Mouse (Mus musculus): Measurements from ENCODE around the gene Ddx54. TPM values are rescaled to one million over a fixed set of nuclear protein-coding genes. Genes with fewer than 3 reads are reported as not detected.

Gene Ddx54
- total and polyA plus RNA-seq, 2 experiments from 2014 or later, result 31.9 to 37.3 TPM

GRCm38 (mm10) chr5:120634131-120634530 is 21.6 kb downstream of the Ddx54 start, which contains the start of gene Cfap73:
TSS of gene Cfap73 (minus strand) at chr5:120634235.
- TF ChIP-seq CTCF (IDR thresholded peaks at IDR 0.05; ENCODE audit: low read depth), result no peak
- ATAC-seq, result no peak
- WGBS, result 46% methylated on average over 9 of the region's 9 CpGs

GRCm38 (mm10) chr5:120634860-120635259 is 22.3 kb downstream of the Ddx54 start:
- no peak overlapping the region for H3K4me2 ChIP-seq (ENCODE audit: low read depth, low read length)
- no peaks in the 10 kb centered on the region for H3K9me3 ChIP-seq (ENCODE audit: low read length)
- no peak for TF ChIP-seq CTCF (IDR thresholded peaks at IDR 0.05; ENCODE audit: low read depth)
- no peak for DNase-seq (ENCODE audit: low spot score)
- no peak overlapping the region for H3K4me3 ChIP-seq (ENCODE audit: low read length)
- no peaks in the 10 kb centered on the region for H3K27me3 ChIP-seq (ENCODE audit: insufficient read depth, low read length)
- no peak for ATAC-seq
- no peak overlapping the region for H3K27ac ChIP-seq
- no peak overlapping the region for H3K9ac ChIP-seq (replicated peaks; ENCODE audit: low read length)
- WGBS, result 44% methylated on average over 5 of the region's 5 CpGs
- H3K36me3 ChIP-seq (ENCODE audit: insufficient read depth, low read length), result no peaks in the 10 kb centered on the region
- 0 out of 2 replicates have a peak, but pooled peaks cover 3% of the 10 kb centered on the region for H3K4me1 ChIP-seq (ENCODE audit: insufficient read depth, low read length)

More at GRCm38 (mm10) chr5:120634131-120634530, 21.6 kb downstream of the Ddx54 start, which contains the start of gene Cfap73:
- H3K27ac ChIP-seq, result no peak within 1 kb of the TSS
- DNase-seq (ENCODE audit: low spot score), result no peak
- 0 out of 2 replicates have a peak, but pooled peaks cover 3% of the 10 kb centered on the region for H3K4me1 ChIP-seq (ENCODE audit: insufficient read depth, low read length)
- no peak within 1 kb of the TSS for H3K4me3 ChIP-seq (ENCODE audit: low read length)
- H3K4me2 ChIP-seq (ENCODE audit: low read depth, low read length), result no peak within 1 kb of the TSS
- H3K9me3 ChIP-seq (ENCODE audit: low read length), result no peaks in the 10 kb centered on the region
- no peaks in the 10 kb centered on the region for H3K27me3 ChIP-seq (ENCODE audit: insufficient read depth, low read length)
- no peak within 1 kb of the TSS for H3K9ac ChIP-seq (replicated peaks; ENCODE audit: low read length)
- H3K36me3 ChIP-seq (ENCODE audit: insufficient read depth, low read length), result no peaks in the 10 kb centered on the region

GRCm38 (mm10) chr5:120635633-120636032 is 23.1 kb downstream of the Ddx54 start:
- Histone ChIP-seq H3K36me3 (ENCODE audit: insufficient read depth, low read length) (no peaks in the 10 kb centered on the region), H3K27me3 (ENCODE audit: insufficient read depth, low read length) (no peaks in the 10 kb centered on the region), H3K4me2 (ENCODE audit: low read depth, low read length) (no peak overlapping the region), H3K27ac (no peak overlapping the region), H3K9me3 (ENCODE audit: low read length) (no peaks in the 10 kb centered on the region), H3K9ac (replicated peaks; ENCODE audit: low read length) (no peak overlapping the region), H3K4me1 (ENCODE audit: insufficient read depth, low read length) (0 out of 2 replicates have a peak, but pooled peaks cover 3% of the 10 kb centered on the region), H3K4me3 (ENCODE audit: low read length) (no peak overlapping the region)
- WGBS, result 81% methylated on average over 5 of the region's 5 CpGs
- DNase-seq (ENCODE audit: low spot score), result no peak
- TF ChIP-seq CTCF (IDR thresholded peaks at IDR 0.05; ENCODE audit: low read depth), result no peak
- ATAC-seq, result no peak

GRCm38 (mm10) chr5:120640094-120640493 is 27.6 kb downstream of the Ddx54 start:
- no peaks in the 10 kb centered on the region for H3K9me3 ChIP-seq (ENCODE audit: low read length)
- H3K27ac ChIP-seq, result no peak overlapping the region
- H3K4me3 ChIP-seq (ENCODE audit: low read length), result no peak overlapping the region
- DNase-seq (ENCODE audit: low spot score) (no peak), ATAC-seq (no peak)
- no peaks in the 10 kb centered on the region for H3K27me3 ChIP-seq (ENCODE audit: insufficient read depth, low read length)
- no peaks in the 10 kb centered on the region for H3K4me1 ChIP-seq (ENCODE audit: insufficient read depth, low read length)
- TF ChIP-seq CTCF (IDR thresholded peaks at IDR 0.05; ENCODE audit: low read depth), result no peak
- no peaks in the 10 kb centered on the region for H3K36me3 ChIP-seq (ENCODE audit: insufficient read depth, low read length)
- no peak overlapping the region for H3K9ac ChIP-seq (replicated peaks; ENCODE audit: low read length)
- H3K4me2 ChIP-seq (ENCODE audit: low read depth, low read length), result no peak overlapping the region
- 92% methylated on average over 7 of the region's 7 CpGs for WGBS

- H3K9ac ChIP-seq (replicated peaks; ENCODE audit: low read length), result no peak overlapping the region
- H3K36me3 ChIP-seq (ENCODE audit: insufficient read depth, low read length), result no peaks in the 10 kb centered on the region
- ATAC-seq (no peak), DNase-seq (ENCODE audit: low spot score) (peak; percentile 55)
- no peaks in the 10 kb centered on the region for H3K4me1 ChIP-seq (ENCODE audit: insufficient read depth, low read length)
- no peak for TF ChIP-seq CTCF (IDR thresholded peaks at IDR 0.05; ENCODE audit: low read depth)
- H3K27ac ChIP-seq, result no peak overlapping the region
- H3K27me3 ChIP-seq (ENCODE audit: insufficient read depth, low read length), result no peaks in the 10 kb centered on the region
- no peaks in the 10 kb centered on the region for H3K9me3 ChIP-seq (ENCODE audit: low read length)
- no peak overlapping the region for H3K4me3 ChIP-seq (ENCODE audit: low read length)
- H3K4me2 ChIP-seq (ENCODE audit: low read depth, low read length), result no peak overlapping the region
- WGBS, result 48% methylated on average over 14 of the region's 14 CpGs
Measured at GRCm38 (mm10) chr5:120643365-120644085, 31.0 kb downstream of the Ddx54 start.

- ATAC-seq, result no peak
- WGBS, result 86% methylated on average over 3 of the region's 3 CpGs
Measured at GRCm38 (mm10) chr5:120644227-120644626, 31.7 kb downstream of the Ddx54 start.

GRCm38 (mm10) chr5:120645851-120646250 is 33.3 kb downstream of the Ddx54 start:
- H3K27me3 ChIP-seq (ENCODE audit: insufficient read depth, low read length), result peaks cover 16% of the 10 kb centered on the region
- WGBS, result 39% methylated on average over 6 of the region's 6 CpGs
- H3K9me3 ChIP-seq (ENCODE audit: low read length), result no peaks in the 10 kb centered on the region
- H3K4me1 ChIP-seq (ENCODE audit: insufficient read depth, low read length), result no peaks in the 10 kb centered on the region; the same call in 1 of the 2 replicates
- DNase-seq (ENCODE audit: low spot score) (peak; percentile 61), ATAC-seq (no peak)
- no peak overlapping the region for H3K4me3 ChIP-seq (ENCODE audit: low read length)
- H3K4me2 ChIP-seq (ENCODE audit: low read depth, low read length), result no peak overlapping the region
- H3K27ac ChIP-seq, result no peak overlapping the region
- H3K9ac ChIP-seq (replicated peaks; ENCODE audit: low read length), result no peak overlapping the region
- no peaks in the 10 kb centered on the region for H3K36me3 ChIP-seq (ENCODE audit: insufficient read depth, low read length)
- TF ChIP-seq CTCF (IDR thresholded peaks at IDR 0.05; ENCODE audit: low read depth), result no peak

More at GRCm38 (mm10) chr5:120644227-120644626, 31.7 kb downstream of the Ddx54 start:
- H3K4me2 ChIP-seq (ENCODE audit: low read depth, low read length), result no peak overlapping the region
- H3K9ac ChIP-seq (replicated peaks; ENCODE audit: low read length), result no peak overlapping the region
- peaks cover 5% of the 10 kb centered on the region for H3K27me3 ChIP-seq (ENCODE audit: insufficient read depth, low read length)
- H3K4me3 ChIP-seq (ENCODE audit: low read length), result no peak overlapping the region
- TF ChIP-seq CTCF (IDR thresholded peaks at IDR 0.05; ENCODE audit: low read depth), result no peak
- no peaks in the 10 kb centered on the region for H3K9me3 ChIP-seq (ENCODE audit: low read length)
- no peak overlapping the region for H3K27ac ChIP-seq
- DNase-seq (ENCODE audit: low spot score), result no peak
- no peaks in the 10 kb centered on the region; the same call in 1 of the 2 replicates for H3K4me1 ChIP-seq (ENCODE audit: insufficient read depth, low read length)
- no peaks in the 10 kb centered on the region for H3K36me3 ChIP-seq (ENCODE audit: insufficient read depth, low read length)

Data from hindbrain, postnatal 0 days (tissue).